Mouse (Mus musculus): ENCODE measurements around the gene Ccdc162. TPM values are rescaled to one million over a fixed set of nuclear protein-coding genes. Genes with fewer than 3 reads are reported as not detected.

Gene Ccdc162
- polyA plus RNA-seq, 2 experiments: 1.6 to 2.1 TPM

DNA sequence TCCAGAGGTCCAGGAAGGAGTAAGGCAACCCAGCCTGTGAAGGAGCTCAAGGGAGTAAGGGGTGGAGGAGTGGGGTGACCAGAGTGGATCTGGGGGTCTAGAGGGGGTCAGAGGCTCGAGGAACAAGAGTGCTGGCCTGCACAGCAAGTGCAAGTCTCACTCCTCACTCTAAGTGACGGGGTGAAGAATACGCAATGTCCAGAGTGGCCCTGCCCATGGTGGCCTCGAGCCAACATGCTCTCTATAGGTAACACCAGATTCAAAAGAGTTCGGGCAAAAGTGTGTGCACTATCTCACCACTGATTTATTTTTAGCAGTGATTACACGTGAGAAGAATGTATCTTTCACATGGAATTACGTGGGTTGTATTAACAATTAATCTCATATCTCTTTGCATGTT, 63.4 kb downstream of the Ccdc162 start:
- H3K9ac ChIP-seq (ENCODE audit: low read depth, low read length, severe bottlenecking): no peak overlapping the region
- ATAC-seq (ENCODE audit: low FRiP score, low read depth): no peak

DNA sequence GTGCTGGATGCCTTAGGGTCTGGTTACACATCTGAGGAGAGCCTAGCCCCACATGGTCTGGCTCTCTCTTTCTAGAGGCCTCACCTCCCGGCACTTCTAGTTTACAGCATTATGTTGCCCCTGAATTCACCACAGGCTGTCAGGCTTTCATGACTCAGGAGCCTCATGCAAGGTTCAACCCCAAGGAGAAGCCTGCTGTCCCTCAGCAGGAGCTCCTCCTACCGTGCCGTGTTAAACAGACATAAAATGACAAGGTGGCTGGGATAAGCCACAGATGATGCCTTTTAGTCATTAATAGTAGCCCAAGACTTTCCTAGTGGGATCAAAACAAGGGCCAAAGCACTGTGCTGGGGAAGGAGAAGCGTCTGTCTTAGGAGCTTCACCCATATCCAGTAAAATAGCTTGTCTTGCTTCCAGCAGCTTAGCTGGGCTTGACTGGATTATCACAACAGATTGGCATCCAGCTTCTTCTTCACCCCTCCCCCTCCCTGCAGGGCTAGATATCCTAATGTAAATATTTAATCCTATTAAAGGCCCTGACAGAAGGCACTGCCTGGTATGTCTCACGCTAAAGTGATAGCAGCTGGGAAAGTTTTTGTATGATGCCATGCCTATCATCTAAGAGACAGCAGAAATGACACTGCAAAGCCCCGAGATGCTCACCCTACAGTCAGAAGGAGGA, 64.2 kb downstream of the Ccdc162 start:
- H3K4me2 ChIP-seq (replicated peaks; ENCODE audit: low read depth, low read length, severe bottlenecking): no peak overlapping the region

More for the DNA sequence above, 63.4 kb downstream of the Ccdc162 start:
- no peaks in the 10 kb centered on the region for H3K27me3 ChIP-seq (ENCODE audit: control insufficient read depth, insufficient read depth, low read length)
- no peak for DNase-seq (ENCODE audit: low spot score)
- no peak overlapping the region for H3K27ac ChIP-seq (replicated peaks; ENCODE audit: low read depth, low read length)
- H3K4me3 ChIP-seq (replicated peaks; ENCODE audit: low read length): no peak overlapping the region
- no peaks in the 10 kb centered on the region for H3K4me1 ChIP-seq (ENCODE audit: control insufficient read depth, insufficient read depth, low read length)
- 72% methylated on average over 7 of the region's 7 CpGs for WGBS
- H3K9me3 ChIP-seq (ENCODE audit: control insufficient read depth, low read length): no peaks in the 10 kb centered on the region
- TF ChIP-seq POLR2A (IDR thresholded peaks at IDR 0.05; ENCODE audit: borderline replicate concordance, extremely low read depth, insufficient read depth, insufficient read length): no peak
- H3K4me2 ChIP-seq (replicated peaks; ENCODE audit: low read depth, low read length, severe bottlenecking): no peak overlapping the region
- no peaks in the 10 kb centered on the region for H3K36me3 ChIP-seq (ENCODE audit: control insufficient read depth, insufficient read depth, low read length)

DNA sequence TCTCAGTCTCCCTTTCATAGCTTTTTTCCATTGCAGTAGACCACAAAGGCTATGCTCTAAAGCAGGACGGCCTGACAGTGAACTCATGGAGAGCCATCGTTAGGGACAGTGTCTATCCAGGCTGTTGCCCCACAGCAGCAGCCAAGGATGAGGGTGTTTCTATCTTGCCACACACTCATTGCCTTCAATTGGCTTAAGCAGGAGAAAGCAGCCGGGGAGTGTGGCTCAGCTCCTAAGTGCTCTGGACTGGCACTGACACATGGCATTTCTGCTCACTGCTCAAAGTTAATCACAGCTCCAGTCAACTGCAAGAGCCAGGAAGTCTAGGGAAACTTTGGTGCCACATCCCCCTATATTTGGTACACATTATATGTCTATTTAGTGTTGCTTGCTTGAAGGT, 64.9 kb downstream of the Ccdc162 start:
- Histone ChIP-seq H3K4me3 (replicated peaks; ENCODE audit: low read length) (no peak overlapping the region), H3K4me1 (ENCODE audit: control insufficient read depth, insufficient read depth, low read length) (no peaks in the 10 kb centered on the region), H3K36me3 (ENCODE audit: control insufficient read depth, insufficient read depth, low read length) (no peaks in the 10 kb centered on the region), H3K27me3 (ENCODE audit: control insufficient read depth, insufficient read depth, low read length) (no peaks in the 10 kb centered on the region), H3K4me2 (replicated peaks; ENCODE audit: low read depth, low read length, severe bottlenecking) (no peak overlapping the region), H3K9me3 (ENCODE audit: control insufficient read depth, low read length) (no peaks in the 10 kb centered on the region), H3K9ac (ENCODE audit: low read depth, low read length, severe bottlenecking) (no peak overlapping the region), H3K27ac (replicated peaks; ENCODE audit: low read depth, low read length) (no peak overlapping the region)
- DNase-seq (ENCODE audit: low spot score) (no peak), ATAC-seq (ENCODE audit: low FRiP score, low read depth) (no peak)
- 82% methylated on average over 3 of the region's 3 CpGs for WGBS
- TF ChIP-seq POLR2A (IDR thresholded peaks at IDR 0.05; ENCODE audit: borderline replicate concordance, extremely low read depth, insufficient read depth, insufficient read length): no peak

More for the DNA sequence above, 64.2 kb downstream of the Ccdc162 start:
- 37% methylated on average over 6 of the region's 6 CpGs for WGBS
- Histone ChIP-seq H3K27me3 (ENCODE audit: control insufficient read depth, insufficient read depth, low read length) (no peaks in the 10 kb centered on the region), H3K36me3 (ENCODE audit: control insufficient read depth, insufficient read depth, low read length) (no peaks in the 10 kb centered on the region), H3K4me1 (ENCODE audit: control insufficient read depth, insufficient read depth, low read length) (no peaks in the 10 kb centered on the region), H3K4me3 (replicated peaks; ENCODE audit: low read length) (no peak overlapping the region), H3K27ac (replicated peaks; ENCODE audit: low read depth, low read length) (no peak overlapping the region), H3K9me3 (ENCODE audit: control insufficient read depth, low read length) (no peaks in the 10 kb centered on the region), H3K9ac (ENCODE audit: low read depth, low read length, severe bottlenecking) (no peak overlapping the region)
- ATAC-seq (ENCODE audit: low FRiP score, low read depth) (no peak), DNase-seq (ENCODE audit: low spot score) (no peak)
- TF ChIP-seq POLR2A (IDR thresholded peaks at IDR 0.05; ENCODE audit: borderline replicate concordance, extremely low read depth, insufficient read depth, insufficient read length): no peak

DNA sequence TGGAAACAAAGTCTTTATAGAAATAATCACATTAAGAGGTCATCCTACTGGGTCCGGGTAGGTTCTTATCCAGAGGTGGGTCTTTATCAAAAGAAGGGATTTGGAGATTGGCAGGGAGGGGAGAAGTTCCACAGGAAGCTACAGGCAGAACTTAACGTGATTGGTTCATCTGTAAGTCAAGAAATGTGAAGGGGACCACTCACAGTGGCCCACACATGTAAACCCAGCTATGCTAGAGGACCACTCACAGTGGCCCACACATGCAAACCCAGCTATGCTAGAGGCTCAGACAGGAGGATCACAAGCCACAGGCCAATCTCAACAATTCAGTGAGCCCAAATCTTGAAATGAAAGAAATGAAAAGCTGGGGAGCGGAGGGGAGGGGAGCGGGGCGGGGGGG, 67.2 kb downstream of the Ccdc162 start:
- no peaks in the 10 kb centered on the region for H3K36me3 ChIP-seq (ENCODE audit: control insufficient read depth, insufficient read depth, low read length)
- no peak overlapping the region for H3K27ac ChIP-seq (replicated peaks; ENCODE audit: low read depth, low read length)
- no peak overlapping the region for H3K9ac ChIP-seq (ENCODE audit: low read depth, low read length, severe bottlenecking)
- DNase-seq (ENCODE audit: low spot score) (no peak), ATAC-seq (ENCODE audit: low FRiP score, low read depth) (no peak)
- 88% methylated on average over 4 of the region's 5 CpGs for WGBS
- no peak overlapping the region for H3K4me2 ChIP-seq (replicated peaks; ENCODE audit: low read depth, low read length, severe bottlenecking)
- H3K4me1 ChIP-seq (ENCODE audit: control insufficient read depth, insufficient read depth, low read length): no peaks in the 10 kb centered on the region
- no peaks in the 10 kb centered on the region for H3K9me3 ChIP-seq (ENCODE audit: control insufficient read depth, low read length)
- H3K27me3 ChIP-seq (ENCODE audit: control insufficient read depth, insufficient read depth, low read length): no peaks in the 10 kb centered on the region
- no peak overlapping the region for H3K4me3 ChIP-seq (replicated peaks; ENCODE audit: low read length)
- TF ChIP-seq POLR2A (IDR thresholded peaks at IDR 0.05; ENCODE audit: borderline replicate concordance, extremely low read depth, insufficient read depth, insufficient read length): no peak

DNA sequence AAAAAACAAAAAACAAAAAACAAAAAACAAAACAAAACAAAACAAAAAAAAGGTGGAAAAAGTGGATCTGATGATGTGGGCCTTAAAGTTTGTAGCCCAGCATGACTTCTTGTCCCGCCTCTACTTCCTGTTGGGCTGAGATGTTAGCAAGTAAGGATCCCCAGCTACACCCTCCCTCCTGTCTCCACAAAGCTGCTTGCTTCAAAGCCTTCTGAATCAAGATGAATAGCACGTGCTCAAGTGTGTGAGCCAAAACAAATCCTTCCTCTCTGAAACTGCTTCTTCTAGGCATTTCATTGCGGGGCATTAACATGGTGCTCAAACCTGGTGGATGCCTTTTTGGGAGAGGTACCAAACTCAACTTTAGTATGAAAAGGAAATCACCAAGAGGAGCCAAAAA, 77.7 kb downstream of the Ccdc162 start:
- Histone ChIP-seq H3K9ac (ENCODE audit: low read depth, low read length, severe bottlenecking) (no peak overlapping the region), H3K4me1 (ENCODE audit: control insufficient read depth, insufficient read depth, low read length) (no peaks in the 10 kb centered on the region), H3K4me3 (replicated peaks; ENCODE audit: low read length) (no peak overlapping the region), H3K9me3 (ENCODE audit: control insufficient read depth, low read length) (no peaks in the 10 kb centered on the region), H3K27me3 (ENCODE audit: control insufficient read depth, insufficient read depth, low read length) (no peaks in the 10 kb centered on the region), H3K36me3 (ENCODE audit: control insufficient read depth, insufficient read depth, low read length) (no peaks in the 10 kb centered on the region), H3K4me2 (replicated peaks; ENCODE audit: low read depth, low read length, severe bottlenecking) (no peak overlapping the region), H3K27ac (replicated peaks; ENCODE audit: low read depth, low read length) (no peak overlapping the region)
- no peak for DNase-seq (ENCODE audit: low spot score)
- TF ChIP-seq POLR2A (IDR thresholded peaks at IDR 0.05; ENCODE audit: borderline replicate concordance, extremely low read depth, insufficient read depth, insufficient read length): no peak
- ATAC-seq (ENCODE audit: low FRiP score, low read depth): no peak
- WGBS: 64% methylated on average over 3 of the region's 3 CpGs
